Mouse (Mus musculus): Measurements from ENCODE around the gene Crhr2. TPM values are rescaled to one million over a fixed set of nuclear protein-coding genes. Genes with fewer than 3 reads are reported as not detected.

Gene Crhr2
- total RNA-seq, 2 experiments from 2014 or later, result 27.2 to 31.9 TPM

DNA sequence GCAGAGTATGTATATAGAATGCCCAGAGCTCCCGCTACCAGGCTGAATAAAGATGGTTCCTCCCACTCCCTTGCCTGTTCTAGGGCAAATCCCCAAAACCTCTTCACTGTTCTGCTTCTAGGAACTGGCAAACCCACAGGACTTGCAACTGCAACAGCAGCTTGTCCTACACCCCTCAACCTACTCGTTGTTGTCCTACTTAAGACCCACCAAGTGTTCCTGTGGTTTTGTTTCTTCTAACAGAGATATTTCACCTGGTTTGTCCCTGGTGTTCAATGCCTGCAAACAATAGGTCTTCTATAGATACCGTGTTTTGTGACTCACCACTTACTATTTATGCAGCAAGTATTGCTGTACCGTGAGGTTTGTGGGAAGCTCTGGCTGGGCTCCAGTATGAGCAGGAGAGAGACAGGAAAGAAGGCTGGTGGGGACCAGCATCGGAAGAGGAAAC is 28.5 kb upstream of the Crhr2 start:
- TF ChIP-seq CTCF (IDR thresholded peaks at IDR 0.05), result no peak
- intact Hi-C loops (cut with DNase I), result loop anchor here (5.0 to 10.0 kb wide), 2 partner anchors 39 to 457 kb away; no protein-coding TSS in a partner anchor
- H3K27ac ChIP-seq, result no peak overlapping the region
- H3K4me3 ChIP-seq, result no peak overlapping the region
- no peak for DNase-seq

DNA sequence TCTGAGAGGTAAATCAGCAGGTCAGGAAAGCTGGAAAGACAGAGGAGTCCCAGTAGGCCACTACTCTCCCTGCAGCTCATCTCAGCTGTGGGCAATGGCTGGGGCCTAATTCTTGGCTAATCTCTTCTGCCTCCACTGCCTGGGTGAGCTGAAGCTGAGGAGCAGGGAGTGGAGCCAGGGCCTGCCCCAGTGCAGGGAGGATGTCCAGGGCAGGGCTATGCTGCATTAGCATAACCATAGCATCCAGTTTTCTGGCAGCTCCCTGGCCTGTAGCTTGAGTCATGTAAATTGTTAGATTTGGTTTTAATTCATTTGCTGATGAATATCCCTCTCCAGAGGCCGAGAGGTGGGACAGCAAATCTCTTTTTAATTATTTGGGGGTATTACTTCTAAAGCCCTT is 26.4 kb upstream of the Crhr2 start:
- intact Hi-C loops (cut with DNase I), result no loop called here
- H3K27ac ChIP-seq, result no peak overlapping the region
- TF ChIP-seq CTCF (IDR thresholded peaks at IDR 0.05), result no peak
- H3K4me3 ChIP-seq, result no peak overlapping the region
- no peak for DNase-seq

DNA sequence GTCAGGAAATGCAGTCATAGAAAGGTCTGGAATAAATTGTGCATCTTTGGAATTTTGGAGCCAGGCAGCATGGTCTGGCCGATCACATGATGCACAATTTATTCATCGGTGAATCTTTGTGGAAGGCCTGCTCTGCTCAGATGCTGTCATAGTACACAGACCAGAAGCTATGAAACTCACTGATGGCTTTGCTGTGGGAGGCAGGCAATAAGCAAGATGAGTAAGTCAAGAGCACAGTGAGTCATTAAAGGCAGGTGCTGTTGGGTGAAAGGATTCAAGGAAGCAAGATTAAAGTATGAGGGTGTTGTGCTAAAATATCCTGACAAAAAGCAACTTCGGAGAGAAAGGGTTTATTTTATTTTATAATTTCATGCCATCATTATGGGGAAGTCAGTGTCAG is 19.4 kb upstream of the Crhr2 start:
- intact Hi-C loops (cut with DNase I), result no loop called here
- H3K27ac ChIP-seq, result no peak overlapping the region
- no peak overlapping the region for H3K4me3 ChIP-seq
- no peak for TF ChIP-seq CTCF (IDR thresholded peaks at IDR 0.05)
- DNase-seq, result no peak

DNA sequence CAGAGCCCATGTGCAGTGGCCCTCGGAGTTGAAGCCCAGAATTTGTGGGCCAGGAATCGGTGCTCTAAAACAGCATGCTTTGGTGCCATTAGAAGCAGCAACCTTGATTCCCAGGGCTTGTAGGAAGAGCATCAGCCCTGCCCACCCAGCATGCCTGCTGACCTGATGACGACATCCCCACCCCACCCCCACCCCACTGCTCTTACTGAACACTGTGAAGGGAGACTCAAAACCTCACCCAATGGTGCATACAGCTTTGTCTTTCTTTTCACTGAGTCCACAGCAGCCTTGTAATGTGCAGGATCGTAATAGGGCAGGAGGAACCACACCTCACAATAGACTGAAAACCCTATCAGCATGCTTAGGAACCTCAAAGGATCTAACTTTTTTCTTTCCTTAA is 13.3 kb upstream of the Crhr2 start:
- Histone ChIP-seq H3K27ac (no peak overlapping the region), H3K4me3 (no peak overlapping the region)
- no peak for TF ChIP-seq CTCF (IDR thresholded peaks at IDR 0.05)
- DNase-seq, result no peak
- intact Hi-C loops (cut with DNase I), result no loop called here

DNA sequence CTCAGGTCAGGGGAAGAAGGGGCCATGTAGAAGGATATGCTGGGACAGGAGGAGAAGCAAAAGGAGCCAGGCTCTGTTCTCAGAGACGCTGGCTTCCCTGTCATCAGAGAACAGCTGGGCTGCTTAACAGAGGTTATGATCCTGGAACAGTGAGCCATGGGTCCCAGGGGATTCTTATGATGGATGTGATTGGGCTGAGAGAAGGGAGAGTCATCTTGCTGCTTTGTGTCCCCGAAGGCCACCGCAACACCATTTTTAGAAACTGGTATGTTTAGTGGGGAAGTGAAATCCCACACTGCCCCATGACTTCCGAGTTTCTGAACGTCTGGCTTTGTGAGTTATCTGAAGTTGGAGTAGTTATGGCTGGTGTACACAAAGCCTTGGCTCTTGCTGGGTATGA is 12.5 kb upstream of the Crhr2 start:
- DNase-seq, result peak; percentile 41
- TF ChIP-seq CTCF (IDR thresholded peaks at IDR 0.05), result no peak
- Histone ChIP-seq H3K27ac (peak overlapping the region; percentile 56), H3K4me3 (no peak overlapping the region)
- intact Hi-C loops (cut with DNase I), result no loop called here

DNA sequence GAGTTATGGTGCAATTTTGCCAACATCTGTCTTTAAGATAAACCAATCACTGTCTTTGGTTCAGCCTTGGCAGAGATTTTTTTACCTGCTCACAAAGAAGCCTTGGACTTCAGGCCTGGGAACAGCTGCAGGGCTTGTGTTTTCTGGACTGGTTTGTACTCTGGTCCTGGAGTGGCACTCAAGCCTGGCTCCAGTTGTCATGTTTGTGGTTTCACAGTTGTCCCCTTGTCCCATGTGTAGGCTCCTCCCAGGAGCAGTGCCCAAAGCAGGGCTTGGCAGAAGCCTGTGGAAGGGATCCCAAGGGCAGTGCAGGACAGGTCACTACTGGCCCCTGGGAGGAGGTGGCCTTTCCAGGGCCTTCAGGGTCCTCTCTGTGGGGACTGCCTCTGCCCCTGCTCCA is 5.5 kb upstream of the Crhr2 start:
- no peak overlapping the region for H3K4me3 ChIP-seq
- H3K27ac ChIP-seq, result peak overlapping the region; percentile 77
- intact Hi-C loops (cut with DNase I), result no loop called here
- peak; percentile 88 for DNase-seq
- TF ChIP-seq CTCF (IDR thresholded peaks at IDR 0.05), result no peak

DNA sequence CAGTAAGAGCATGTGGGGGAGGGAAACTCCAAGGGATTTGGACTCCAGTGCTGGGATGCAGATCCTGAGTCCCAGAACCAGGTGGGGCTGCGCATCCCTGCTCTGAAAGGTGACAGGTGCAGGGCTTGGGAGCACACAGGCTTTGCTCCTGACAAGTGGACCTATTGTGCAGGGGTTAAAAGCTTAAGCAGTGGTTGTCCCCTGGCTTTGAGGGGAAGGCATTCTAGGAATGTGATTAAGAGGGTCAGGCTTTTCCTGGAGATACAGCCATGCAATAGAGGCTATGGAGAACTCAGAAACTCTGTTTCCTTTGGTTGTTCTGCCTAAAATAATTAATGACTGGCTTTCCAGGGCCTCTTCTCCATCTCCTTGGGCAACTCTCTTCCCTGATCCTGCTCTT is 609 bp upstream of the Crhr2 start:
- TF ChIP-seq CTCF (IDR thresholded peaks at IDR 0.05), result no peak
- H3K27ac ChIP-seq, result peak overlapping the region; percentile 91
- intact Hi-C loops (cut with DNase I), result no loop called here
- no peak for DNase-seq
- peak overlapping the region; percentile 77 for H3K4me3 ChIP-seq

DNA sequence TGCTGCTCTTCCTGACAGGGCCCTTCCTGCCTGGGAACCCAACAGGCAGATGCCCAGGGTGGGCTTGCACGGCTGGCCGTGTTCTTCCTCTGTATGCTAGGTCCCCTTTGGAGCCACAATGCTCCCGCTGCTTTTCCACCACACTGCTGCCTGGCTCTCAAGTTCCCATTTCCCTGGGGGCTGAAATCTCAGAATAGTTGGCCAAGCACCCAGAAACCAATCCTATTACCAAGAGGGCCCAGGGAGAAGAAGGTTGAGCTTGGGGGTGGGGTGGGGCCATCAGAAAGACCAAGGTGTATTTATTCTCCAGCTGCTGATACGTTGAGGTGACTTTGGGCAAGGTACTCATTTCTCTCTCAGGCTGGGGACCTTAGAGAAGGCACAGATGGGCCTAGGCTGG is 1.5 kb downstream of the Crhr2 start:
- intact Hi-C loops (cut with DNase I), result no loop called here
- DNase-seq, result peak; percentile 64
- Histone ChIP-seq H3K4me3 (peak overlapping the region; percentile 77), H3K27ac (peak overlapping the region; percentile 91)
- TF ChIP-seq CTCF (IDR thresholded peaks at IDR 0.05), result no peak

DNA sequence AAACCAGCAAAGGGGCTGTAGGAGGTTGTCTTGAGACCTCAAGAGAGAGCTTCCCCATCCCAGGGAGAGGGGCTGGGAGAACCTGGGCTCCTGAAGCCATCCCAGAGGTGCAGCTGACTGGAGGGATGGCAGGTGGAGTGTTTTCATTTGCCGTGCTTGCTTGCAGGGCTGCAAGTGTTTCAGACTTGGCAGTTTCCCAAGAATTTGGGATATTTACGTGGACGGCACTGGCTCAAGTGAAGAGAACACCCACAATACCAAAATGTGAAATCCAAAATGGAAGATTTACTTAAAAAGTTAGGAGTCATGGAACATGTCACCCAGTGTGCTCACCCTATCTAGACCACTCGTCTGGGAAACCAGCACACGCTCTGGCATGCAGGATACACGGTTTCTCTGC is 2.2 kb downstream of the Crhr2 start:
- TF ChIP-seq CTCF (IDR thresholded peaks at IDR 0.05), result no peak
- intact Hi-C loops (cut with DNase I), result no loop called here
- H3K4me3 ChIP-seq, result peak overlapping the region; percentile 77
- no peak for DNase-seq
- H3K27ac ChIP-seq, result peak overlapping the region; percentile 91

DNA sequence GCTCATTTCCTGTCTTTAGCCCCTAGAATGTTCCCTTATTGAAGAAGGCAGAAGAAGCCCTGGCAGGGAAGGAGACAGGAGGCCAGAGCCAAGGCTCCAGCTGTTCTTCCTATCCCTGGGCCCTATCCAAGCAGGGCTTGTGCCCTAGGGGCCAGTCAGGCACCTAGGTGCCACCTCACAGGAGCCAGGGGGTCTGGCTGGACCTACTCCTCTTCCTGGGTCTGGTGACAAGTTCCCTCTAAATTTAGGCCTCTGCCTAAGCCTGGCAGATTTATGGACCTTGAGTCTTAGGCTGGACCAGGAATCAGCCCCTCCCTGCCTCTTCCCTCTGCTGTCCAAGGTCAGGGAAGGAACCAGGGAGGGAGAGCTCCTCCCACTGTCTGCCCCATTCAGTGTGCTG is 4.4 kb downstream of the Crhr2 start:
- no peak overlapping the region for H3K4me3 ChIP-seq
- intact Hi-C loops (cut with DNase I), result no loop called here
- no peak for TF ChIP-seq CTCF (IDR thresholded peaks at IDR 0.05)
- H3K27ac ChIP-seq, result peak overlapping the region; percentile 70
- DNase-seq, result peak; percentile 82

DNA sequence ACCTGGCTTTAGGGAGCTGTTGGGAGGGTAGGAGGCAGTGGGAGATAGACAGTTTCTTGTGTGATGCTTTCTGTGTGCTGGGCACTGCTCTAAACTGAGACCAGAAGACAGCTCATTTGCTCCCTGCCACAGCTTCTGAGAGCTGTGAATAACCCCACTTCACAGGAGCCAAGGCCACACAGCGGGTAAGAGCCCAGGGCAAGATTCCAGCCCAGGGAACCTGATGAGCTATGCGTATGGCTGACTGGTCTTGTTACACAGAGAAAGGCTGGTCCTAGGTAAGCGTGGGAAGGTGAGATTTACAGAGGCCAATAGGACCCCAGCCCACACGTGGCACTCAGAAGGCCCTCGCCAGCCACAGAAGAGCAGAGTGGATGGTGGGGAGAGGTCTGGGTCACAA is 6.2 kb downstream of the Crhr2 start:
- TF ChIP-seq CTCF (IDR thresholded peaks at IDR 0.05), result no peak
- Histone ChIP-seq H3K4me3 (no peak overlapping the region), H3K27ac (peak overlapping the region; percentile 70)
- DNase-seq, result peak; percentile 79
- intact Hi-C loops (cut with DNase I), result no loop called here

DNA sequence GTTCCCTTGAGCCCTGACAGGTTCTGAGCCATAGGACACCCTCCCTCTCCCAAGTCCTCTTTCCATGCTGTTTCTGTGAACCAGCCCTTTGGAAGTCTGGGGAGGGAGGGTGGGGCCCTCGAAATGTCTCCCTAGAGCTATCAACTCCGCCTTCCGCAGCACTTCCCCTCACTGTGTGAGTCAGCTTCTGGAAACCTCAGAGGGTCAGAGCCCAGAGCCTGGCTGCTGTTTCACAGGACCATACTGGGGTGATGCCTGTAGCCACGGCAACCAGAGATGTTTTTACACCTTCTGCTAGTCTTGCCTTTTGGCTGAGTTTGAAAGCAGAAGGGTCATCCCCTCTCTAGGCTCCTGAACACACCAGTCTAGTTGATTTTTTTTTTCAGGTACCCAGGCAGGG is 9.8 kb downstream of the Crhr2 start:
- peak; percentile 62 for DNase-seq
- no peak overlapping the region; the same call in 1 of the 2 replicates for H3K27ac ChIP-seq

DNA sequence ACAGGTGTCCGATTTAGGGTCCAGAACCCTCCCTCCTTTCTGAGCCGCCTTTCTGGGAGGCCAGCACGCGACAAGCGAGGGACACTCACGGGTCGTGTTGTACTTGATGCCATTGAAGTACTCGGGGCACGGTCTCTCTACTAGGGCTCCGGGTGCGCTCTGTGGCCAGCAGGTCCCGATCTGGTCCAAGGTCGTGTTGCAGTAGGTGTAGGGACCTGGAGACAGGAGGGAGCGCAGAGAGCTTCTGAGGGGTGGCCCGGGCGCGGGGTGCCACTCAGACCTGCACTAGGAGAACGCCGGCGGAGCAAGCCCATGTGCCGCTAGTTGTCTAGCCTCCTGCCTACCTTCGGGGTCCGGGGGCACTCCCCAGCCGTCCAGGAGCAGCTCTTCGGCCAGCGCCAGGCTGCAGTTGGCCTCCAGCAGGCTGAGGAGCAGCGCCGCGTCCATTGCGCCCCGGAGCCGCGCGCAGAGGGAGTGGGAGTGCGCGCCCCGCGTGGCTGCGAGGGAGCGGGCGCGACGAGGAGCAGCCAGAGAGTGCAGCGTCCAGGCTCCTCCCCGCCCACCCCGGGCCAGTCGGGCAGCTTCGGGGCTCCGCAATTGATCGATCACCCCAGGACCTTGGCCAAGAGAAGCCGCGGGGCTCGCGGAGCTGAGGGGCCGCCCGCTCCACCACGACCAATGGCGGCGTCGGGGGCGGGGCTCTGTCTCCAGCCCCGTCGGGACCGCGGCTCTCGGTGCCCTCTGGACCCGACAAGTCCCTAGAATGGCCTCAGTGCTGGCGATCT is 15.3 kb downstream of the Crhr2 start:
- peak; percentile 43 for DNase-seq
- H3K4me3 ChIP-seq, result peak overlapping the region; percentile 69
- no peak for TF ChIP-seq CTCF (IDR thresholded peaks at IDR 0.05)
- intact Hi-C loops (cut with DNase I), result no loop called here
- H3K27ac ChIP-seq, result no peak overlapping the region

More for the DNA sequence above, 9.8 kb downstream of the Crhr2 start:
- no peak overlapping the region for H3K4me3 ChIP-seq
- no peak for TF ChIP-seq CTCF (IDR thresholded peaks at IDR 0.05)
- intact Hi-C loops (cut with DNase I), result loop anchor here (5.0 kb wide), 1 partner anchor 39 kb away; no protein-coding TSS in a partner anchor

DNA sequence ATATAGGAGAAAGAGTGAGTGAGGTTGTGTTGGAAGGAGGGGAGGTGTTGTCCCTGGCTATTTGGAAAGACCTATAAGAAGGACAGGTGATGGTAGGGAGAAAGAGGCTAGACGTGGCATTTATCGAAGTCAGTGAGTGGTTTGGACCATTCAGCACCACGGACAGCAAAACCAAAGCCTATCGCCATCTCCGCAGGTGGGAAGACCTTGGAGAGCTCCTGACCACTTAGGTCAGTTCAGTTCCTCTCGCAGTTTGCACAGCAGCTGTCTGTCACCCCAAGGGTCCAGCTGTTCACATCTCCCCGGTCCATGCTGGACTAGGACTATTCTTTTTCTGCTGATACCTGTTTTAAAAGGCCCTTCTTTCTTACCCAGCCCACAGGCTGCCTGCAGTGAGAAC is 24.5 kb downstream of the Crhr2 start:
- DNase-seq, result no peak
- H3K27ac ChIP-seq, result no peak overlapping the region
- TF ChIP-seq CTCF (IDR thresholded peaks at IDR 0.05), result no peak
- intact Hi-C loops (cut with DNase I), result no loop called here
- no peak overlapping the region for H3K4me3 ChIP-seq
